Mouse (Mus musculus): ENCODE measurements around the gene Olfr577. TPM values are rescaled to one million over a fixed set of nuclear protein-coding genes. Genes with fewer than 3 reads are reported as not detected.

Gene Olfr577
- not detected in 2 replicates for polyA plus RNA-seq (2015; fragmentation: Nextera tagmentation; extraction: Ambion mirVana)

- Histone ChIP-seq H3K27me3 (no peaks in the 10 kb centered on the region), H3K9ac (no peak within 1 kb of the TSS), H3K9me3 (replicated peaks) (no peaks in the 10 kb centered on the region), H3K36me3 (no peaks in the 10 kb centered on the region), H3K4me2 (no peak within 1 kb of the TSS), H3K27ac (no peak within 1 kb of the TSS), H3K4me1 (replicated peaks) (no peaks in the 10 kb centered on the region), H3K4me3 (no peak within 1 kb of the TSS)
- 70% methylated on average over 2 of the region's 2 CpGs for WGBS
- no peak for ATAC-seq (replicated peaks; ENCODE audit: insufficient number of reproducible peaks, insufficient read depth, low FRiP score, low read depth)
Measured at GRCm38 (mm10) chr7:102975843-102976242, at the start of gene Olfr577. TSS of gene Olfr577 (minus strand) at chr7:102975943.

GRCm38 (mm10) chr7:102989224-102989623 is 13.5 kb upstream of the Olfr577 start, which contains the start of gene Olfr578:
TSS of gene Olfr578 (minus strand) at chr7:102989324.
- ATAC-seq (replicated peaks; ENCODE audit: insufficient number of reproducible peaks, insufficient read depth, low FRiP score, low read depth), result no peak
- H3K9ac ChIP-seq, result no peak within 1 kb of the TSS
- 48% methylated on average over 3 of the region's 3 CpGs for WGBS

GRCm38 (mm10) chr7:102974399-102974798 is 1.3 kb downstream of the Olfr577 start:
- 42% methylated on average over 1 of the region's 1 CpGs for WGBS
- Histone ChIP-seq H3K4me3 (no peak overlapping the region), H3K9ac (no peak overlapping the region), H3K9me3 (replicated peaks) (no peaks in the 10 kb centered on the region), H3K27ac (no peak overlapping the region), H3K4me1 (replicated peaks) (no peaks in the 10 kb centered on the region), H3K36me3 (no peaks in the 10 kb centered on the region), H3K4me2 (no peak overlapping the region), H3K27me3 (no peaks in the 10 kb centered on the region)
- no peak for ATAC-seq (replicated peaks; ENCODE audit: insufficient number of reproducible peaks, insufficient read depth, low FRiP score, low read depth)

More at GRCm38 (mm10) chr7:102989224-102989623, 13.5 kb upstream of the Olfr577 start, which contains the start of gene Olfr578:
- H3K4me3 ChIP-seq, result no peak within 1 kb of the TSS
- no peaks in the 10 kb centered on the region for H3K36me3 ChIP-seq
- H3K4me2 ChIP-seq, result no peak within 1 kb of the TSS
- H3K27me3 ChIP-seq, result no peaks in the 10 kb centered on the region
- H3K27ac ChIP-seq, result no peak within 1 kb of the TSS
- no peaks in the 10 kb centered on the region for H3K4me1 ChIP-seq (replicated peaks)
- H3K9me3 ChIP-seq (replicated peaks), result no peaks in the 10 kb centered on the region

GRCm38 (mm10) chr7:102962360-102962759 is 13.4 kb downstream of the Olfr577 start, which contains the start of gene Olfr576:
TSS of gene Olfr576 (plus strand) at chr7:102962660.
- Histone ChIP-seq H3K27ac (no peak within 1 kb of the TSS), H3K36me3 (no peaks in the 10 kb centered on the region), H3K27me3 (no peaks in the 10 kb centered on the region), H3K9me3 (replicated peaks) (no peaks in the 10 kb centered on the region), H3K9ac (no peak within 1 kb of the TSS), H3K4me3 (no peak within 1 kb of the TSS), H3K4me1 (replicated peaks) (no peaks in the 10 kb centered on the region), H3K4me2 (no peak within 1 kb of the TSS)
- 18% methylated on average over 2 of the region's 2 CpGs for WGBS
- no peak for ATAC-seq (replicated peaks; ENCODE audit: insufficient number of reproducible peaks, insufficient read depth, low FRiP score, low read depth)

GRCm38 (mm10) chr7:102958593-102958992 is 17.1 kb downstream of the Olfr577 start, which contains the start of gene Olfr575:
TSS of gene Olfr575 (minus strand) at chr7:102958775.
- WGBS, result 20% methylated on average over 1 of the region's 1 CpGs
- H3K36me3 ChIP-seq, result no peaks in the 10 kb centered on the region
- no peaks in the 10 kb centered on the region for H3K4me1 ChIP-seq (replicated peaks)
- H3K4me3 ChIP-seq, result no peak within 1 kb of the TSS
- H3K4me2 ChIP-seq, result no peak within 1 kb of the TSS
- no peak within 1 kb of the TSS for H3K9ac ChIP-seq
- no peak for ATAC-seq (replicated peaks; ENCODE audit: insufficient number of reproducible peaks, insufficient read depth, low FRiP score, low read depth)
- no peak within 1 kb of the TSS for H3K27ac ChIP-seq
- H3K27me3 ChIP-seq, result no peaks in the 10 kb centered on the region
- no peaks in the 10 kb centered on the region for H3K9me3 ChIP-seq (replicated peaks)

- H3K36me3 ChIP-seq, result no peaks in the 10 kb centered on the region
- no peak overlapping the region for H3K27ac ChIP-seq
- no peak overlapping the region for H3K4me3 ChIP-seq
- no peak for ATAC-seq (replicated peaks; ENCODE audit: insufficient number of reproducible peaks, insufficient read depth, low FRiP score, low read depth)
- H3K27me3 ChIP-seq, result no peaks in the 10 kb centered on the region
- H3K9me3 ChIP-seq (replicated peaks), result no peaks in the 10 kb centered on the region
- no peak overlapping the region for H3K4me2 ChIP-seq
- 62% methylated on average over 3 of the region's 3 CpGs for WGBS
- no peaks in the 10 kb centered on the region for H3K4me1 ChIP-seq (replicated peaks)
- H3K9ac ChIP-seq, result no peak overlapping the region
Measured at GRCm38 (mm10) chr7:102958137-102958536, 17.6 kb downstream of the Olfr577 start.

- Histone ChIP-seq H3K4me3 (no peak overlapping the region), H3K9ac (no peak overlapping the region), H3K36me3 (no peaks in the 10 kb centered on the region), H3K27ac (no peak overlapping the region), H3K9me3 (replicated peaks) (no peaks in the 10 kb centered on the region), H3K27me3 (no peaks in the 10 kb centered on the region), H3K4me2 (no peak overlapping the region), H3K4me1 (replicated peaks) (no peaks in the 10 kb centered on the region)
- 58% methylated on average over 1 of the region's 1 CpGs for WGBS
- no peak for ATAC-seq (replicated peaks; ENCODE audit: insufficient number of reproducible peaks, insufficient read depth, low FRiP score, low read depth)
Measured at GRCm38 (mm10) chr7:102950732-102951131, 25.0 kb downstream of the Olfr577 start.

- no peaks in the 10 kb centered on the region for H3K9me3 ChIP-seq (replicated peaks)
- WGBS, result 76% methylated on average over 1 of the region's 1 CpGs
- H3K27me3 ChIP-seq, result no peaks in the 10 kb centered on the region
- no peak for ATAC-seq (replicated peaks; ENCODE audit: insufficient number of reproducible peaks, insufficient read depth, low FRiP score, low read depth)
- H3K9ac ChIP-seq, result no peak within 1 kb of the TSS
- H3K36me3 ChIP-seq, result no peaks in the 10 kb centered on the region
- no peak within 1 kb of the TSS for H3K4me3 ChIP-seq
- H3K4me1 ChIP-seq (replicated peaks), result no peaks in the 10 kb centered on the region
- H3K27ac ChIP-seq, result no peak within 1 kb of the TSS
- no peak within 1 kb of the TSS for H3K4me2 ChIP-seq
Measured at GRCm38 (mm10) chr7:102948167-102948566, 27.6 kb downstream of the Olfr577 start, which contains the start of gene Olfr574. TSS of gene Olfr574 (plus strand) at chr7:102948467.

GRCm38 (mm10) chr7:102943417-102943816 is 32.3 kb downstream of the Olfr577 start:
- H3K9ac ChIP-seq, result no peak overlapping the region
- no peak for ATAC-seq (replicated peaks; ENCODE audit: insufficient number of reproducible peaks, insufficient read depth, low FRiP score, low read depth)
- 71% methylated on average over 1 of the region's 1 CpGs for WGBS

GRCm38 (mm10) chr7:102942475-102942874 is 33.3 kb downstream of the Olfr577 start, which contains the start of gene Olfr573-ps1:
TSS of gene Olfr573-ps1 (minus strand) at chr7:102942575.
- Histone ChIP-seq H3K9me3 (replicated peaks) (no peaks in the 10 kb centered on the region), H3K4me2 (no peak within 1 kb of the TSS), H3K4me1 (replicated peaks) (no peaks in the 10 kb centered on the region), H3K36me3 (no peaks in the 10 kb centered on the region), H3K27ac (no peak within 1 kb of the TSS), H3K9ac (no peak within 1 kb of the TSS), H3K4me3 (no peak within 1 kb of the TSS), H3K27me3 (no peaks in the 10 kb centered on the region)
- no peak for ATAC-seq (replicated peaks; ENCODE audit: insufficient number of reproducible peaks, insufficient read depth, low FRiP score, low read depth)
- WGBS, result 78% methylated on average over 2 of the region's 2 CpGs

More at GRCm38 (mm10) chr7:102943417-102943816, 32.3 kb downstream of the Olfr577 start:
- Histone ChIP-seq H3K9me3 (replicated peaks) (no peaks in the 10 kb centered on the region), H3K36me3 (no peaks in the 10 kb centered on the region), H3K27ac (no peak overlapping the region), H3K4me2 (no peak overlapping the region), H3K4me3 (no peak overlapping the region), H3K27me3 (no peaks in the 10 kb centered on the region), H3K4me1 (replicated peaks) (no peaks in the 10 kb centered on the region)

GRCm38 (mm10) chr7:102927105-102927504 is 48.6 kb downstream of the Olfr577 start:
- Histone ChIP-seq H3K27me3 (no peaks in the 10 kb centered on the region), H3K9ac (no peak overlapping the region), H3K4me2 (no peak overlapping the region), H3K4me3 (no peak overlapping the region), H3K27ac (no peak overlapping the region), H3K36me3 (no peaks in the 10 kb centered on the region), H3K4me1 (replicated peaks) (no peaks in the 10 kb centered on the region), H3K9me3 (replicated peaks) (no peaks in the 10 kb centered on the region)
- 70% methylated on average over 3 of the region's 3 CpGs for WGBS
- ATAC-seq (replicated peaks; ENCODE audit: insufficient number of reproducible peaks, insufficient read depth, low FRiP score, low read depth), result no peak

- Histone ChIP-seq H3K27ac (no peak within 1 kb of the TSS), H3K4me3 (no peak within 1 kb of the TSS), H3K36me3 (no peaks in the 10 kb centered on the region), H3K4me2 (no peak within 1 kb of the TSS), H3K4me1 (replicated peaks) (no peaks in the 10 kb centered on the region), H3K9me3 (replicated peaks) (no peaks in the 10 kb centered on the region), H3K27me3 (no peaks in the 10 kb centered on the region), H3K9ac (no peak within 1 kb of the TSS)
- no peak for ATAC-seq (replicated peaks; ENCODE audit: insufficient number of reproducible peaks, insufficient read depth, low FRiP score, low read depth)
- 50% methylated on average over 1 of the region's 1 CpGs for WGBS
Measured at GRCm38 (mm10) chr7:102924109-102924508, 51.6 kb downstream of the Olfr577 start, which contains the start of gene Olfr572. TSS of gene Olfr572 (plus strand) at chr7:102924409.
